Mouse (Mus musculus) T-helper 1 cell (primary cell): ENCODE measurements around the gene Vmn2r15.

Source experiments
- in situ Hi-C: fragments of 300-600 bp; cut with MboI, MseI; formaldehyde crosslinking; loops from one replicate; pipeline ENCODE4 v1.15.1; 2025; ENCODE audit warnings: high pct_unique_total_duplicates

The Vmn2r15 gene

DNA sequence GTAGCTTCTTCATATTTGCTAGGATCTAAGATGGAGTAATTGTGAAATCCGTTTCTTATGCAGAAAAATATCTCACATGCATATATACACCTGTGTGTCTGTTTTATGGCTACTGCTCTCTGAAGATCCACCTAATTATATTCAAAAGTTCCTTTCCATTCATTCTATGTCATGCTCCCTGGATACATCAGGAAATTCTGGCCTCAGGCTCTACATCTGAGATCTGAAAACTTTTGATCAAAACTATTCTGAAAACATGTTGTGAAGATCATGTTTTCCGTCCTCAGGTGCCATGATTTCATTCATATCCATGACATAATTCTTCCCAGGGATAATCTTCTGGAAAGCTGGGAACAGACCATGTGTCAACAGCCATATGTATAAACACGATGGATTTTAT lies at the start of gene Vmn2r15:
Gene Vmn2r15 (minus strand): TSS at position 101 of the 400 bp plus-strand sequence.
- in situ Hi-C loops, result no loop called here

DNA sequence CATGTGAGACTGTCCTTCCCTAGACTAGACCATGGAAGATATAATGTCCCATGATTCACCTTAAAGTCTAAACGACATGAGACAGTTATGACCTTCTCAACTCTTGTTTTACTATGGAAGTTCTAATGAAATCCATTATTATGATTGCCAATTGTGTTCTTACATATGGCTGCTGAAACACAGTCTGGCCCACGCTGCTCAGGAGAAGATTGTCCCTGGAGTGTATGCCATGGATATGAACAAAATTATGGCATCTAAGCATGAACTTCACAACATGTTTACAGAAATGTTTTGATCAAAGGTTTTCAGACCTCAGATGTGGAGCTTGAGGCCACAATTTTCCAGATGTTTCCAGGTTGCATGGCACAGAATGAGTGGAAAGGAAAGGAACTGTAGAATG lies 32.4 kb upstream of the Vmn2r15 start, which contains the start of gene Vmn2r16:
Gene Vmn2r16 (plus strand): TSS at position 301 of the 400 bp plus-strand sequence.
- in situ Hi-C loops, result no loop called here

DNA sequence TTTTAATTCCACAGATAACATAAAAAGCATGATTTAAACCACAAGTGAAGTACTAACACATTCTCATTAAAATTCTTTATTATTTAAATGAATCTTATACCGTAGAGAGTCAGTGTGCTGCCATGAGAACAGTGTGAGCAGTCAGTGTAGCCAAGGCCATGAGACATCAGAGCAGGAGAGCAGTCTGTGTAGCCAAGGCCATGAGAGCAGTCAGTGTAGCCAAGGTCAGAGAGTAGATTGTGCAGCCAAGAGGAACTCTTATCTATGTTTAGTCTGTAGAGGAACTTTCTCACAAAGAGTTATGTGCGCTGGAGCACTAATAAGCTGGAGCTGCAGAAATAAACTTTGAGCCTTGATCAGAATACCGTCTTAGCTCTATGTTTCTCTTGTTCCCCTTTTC lies 2.8 kb downstream of the Vmn2r15 start:
- in situ Hi-C loops, result no loop called here
